Mouse (Mus musculus): ENCODE measurements at regions not wholly inside any gene's neighbourhood (a gene's known extent, or its start where the extent isn't known, plus 50 kb on each side); places are given as distances from the start of the nearest gene placed in this dataset.

DNA sequence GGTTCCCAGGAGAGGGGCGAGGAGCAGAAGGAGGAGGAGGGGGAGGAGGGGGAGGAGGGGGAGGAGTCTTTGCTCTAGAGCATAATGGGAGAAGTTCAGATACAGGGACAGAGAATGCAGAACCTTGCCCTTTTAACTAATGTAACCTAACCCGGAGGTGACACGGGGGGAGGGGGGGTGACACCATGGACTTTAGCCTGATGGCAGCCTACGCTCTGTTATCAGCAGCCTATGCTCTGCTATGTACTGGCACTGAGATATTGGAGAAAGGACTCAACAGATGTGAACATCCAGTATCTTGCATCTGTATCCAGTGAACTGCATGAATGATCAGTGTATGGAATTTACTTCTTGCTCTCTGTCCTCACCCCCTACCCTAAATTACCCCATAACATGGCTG lies 77.7 kb upstream of the S1pr1 start:
- Histone ChIP-seq H3K4me1 (ENCODE audit: insufficient read depth, low read depth, low read length) (peaks cover 17% of the 10 kb centered on the region), H3K9me3 (replicated peaks) (no peaks in the 10 kb centered on the region), H3K36me3 (replicated peaks) (no peaks in the 10 kb centered on the region), H3K4me3 (ENCODE audit: low read depth, low read length) (no peak overlapping the region), H3K27me3 (ENCODE audit: insufficient read depth, low read length) (peaks cover 15% of the 10 kb centered on the region)
- TF ChIP-seq GATA1 (IDR thresholded peaks at IDR 0.05; ENCODE audit: borderline replicate concordance, low read length) (no peak), TAL1 (conservative IDR thresholded peaks at IDR 0.05; ENCODE audit: low read depth, low read length) (no peak), CTCF (IDR thresholded peaks at IDR 0.05; ENCODE audit: low read depth, low read length) (no peak), POLR2AphosphoS5 (IDR thresholded peaks at IDR 0.05; ENCODE audit: insufficient replicate concordance, low read depth, low read length) (no peak), GATA2 (IDR thresholded peaks at IDR 0.05; ENCODE audit: borderline replicate concordance, low read depth, low read length) (no peak)
- ATAC-seq (ENCODE audit: extremely low read depth, insufficient number of reproducible peaks, low FRiP score, poor library complexity, severe bottlenecking) = no peak
- DNase-seq (ENCODE audit: low spot score) = no peak

DNA sequence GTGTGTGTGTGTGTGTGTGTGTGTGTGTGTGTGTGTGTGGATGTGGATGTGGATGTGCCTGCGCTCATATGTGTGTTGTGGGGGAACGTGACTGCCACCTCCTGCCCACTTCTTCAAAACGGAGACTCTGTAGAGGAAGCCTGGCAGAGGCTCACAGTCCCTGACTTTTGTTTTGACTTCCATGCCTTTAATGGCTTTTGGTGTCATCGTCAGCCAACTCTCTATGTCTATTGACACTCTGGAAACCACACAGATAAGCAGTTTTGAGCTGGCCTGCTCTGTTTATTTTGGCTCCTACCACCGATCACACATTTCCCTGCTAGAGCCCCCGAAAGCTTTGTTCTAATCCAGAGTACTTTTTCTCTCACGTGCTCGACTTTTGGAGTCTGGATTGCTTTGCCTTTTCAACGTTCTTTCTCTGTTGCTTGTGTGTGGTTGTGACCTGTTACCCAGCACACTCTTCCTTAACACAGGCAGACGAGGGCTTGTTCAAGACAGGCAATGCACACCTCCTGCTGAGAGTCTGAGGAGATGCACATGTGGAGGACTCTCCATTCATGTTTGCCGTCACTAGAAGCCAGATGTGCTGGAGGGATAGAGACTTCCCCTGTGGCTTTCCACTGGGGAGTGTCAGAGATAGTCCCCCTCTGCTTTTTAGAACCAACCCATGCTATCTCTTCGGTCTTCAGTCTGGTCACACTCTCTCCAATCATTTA lies 78.6 kb upstream of the S1pr1 start:
- Histone ChIP-seq H3K36me3 (replicated peaks) (no peaks in the 10 kb centered on the region), H3K4me3 (ENCODE audit: low read depth, low read length) (no peak overlapping the region), H3K4me1 (ENCODE audit: insufficient read depth, low read depth, low read length) (peaks cover 17% of the 10 kb centered on the region), H3K27me3 (ENCODE audit: insufficient read depth, low read length) (peaks cover 15% of the 10 kb centered on the region), H3K9me3 (replicated peaks) (no peaks in the 10 kb centered on the region)
- TF ChIP-seq CTCF (IDR thresholded peaks at IDR 0.05; ENCODE audit: low read depth, low read length) = no peak
- no peak for TF ChIP-seq GATA1 (IDR thresholded peaks at IDR 0.05; ENCODE audit: borderline replicate concordance, low read length)
- TF ChIP-seq TAL1 (conservative IDR thresholded peaks at IDR 0.05; ENCODE audit: low read depth, low read length) = no peak
- no peak for TF ChIP-seq POLR2AphosphoS5 (IDR thresholded peaks at IDR 0.05; ENCODE audit: insufficient replicate concordance, low read depth, low read length)
- TF ChIP-seq GATA2 (IDR thresholded peaks at IDR 0.05; ENCODE audit: borderline replicate concordance, low read depth, low read length) = no peak
- ATAC-seq (ENCODE audit: extremely low read depth, insufficient number of reproducible peaks, low FRiP score, poor library complexity, severe bottlenecking) (no peak), DNase-seq (ENCODE audit: low spot score) (no peak)

DNA sequence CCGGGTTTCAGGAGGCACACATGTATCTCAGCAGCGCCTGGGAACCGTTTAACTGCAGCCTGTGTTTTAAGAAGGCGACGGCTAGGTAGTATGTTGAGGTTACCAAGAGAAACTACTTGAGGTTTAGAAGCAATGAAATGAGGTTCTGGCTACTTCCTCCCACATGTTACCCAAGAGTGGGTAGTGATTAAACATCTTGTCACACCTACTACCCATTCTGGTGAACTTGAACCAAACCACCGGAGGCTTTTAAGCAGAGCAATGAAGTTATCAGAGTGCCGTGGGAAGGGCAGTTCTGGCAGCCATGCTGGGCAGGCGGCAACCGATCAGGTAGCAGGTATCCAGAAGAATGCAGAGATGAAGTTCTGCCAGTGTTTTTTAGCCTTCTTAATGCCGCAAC lies 84.5 kb upstream of the S1pr1 start:
- Histone ChIP-seq H3K36me3 (replicated peaks) (no peaks in the 10 kb centered on the region), H3K27me3 (ENCODE audit: insufficient read depth, low read length) (peaks cover 25% of the 10 kb centered on the region), H3K9me3 (replicated peaks) (no peaks in the 10 kb centered on the region), H3K4me3 (ENCODE audit: low read depth, low read length) (no peak overlapping the region), H3K4me1 (ENCODE audit: insufficient read depth, low read depth, low read length) (peaks cover 34% of the 10 kb centered on the region)
- TF ChIP-seq GATA1 (IDR thresholded peaks at IDR 0.05; ENCODE audit: borderline replicate concordance, low read length) (no peak), POLR2AphosphoS5 (IDR thresholded peaks at IDR 0.05; ENCODE audit: insufficient replicate concordance, low read depth, low read length) (no peak), CTCF (IDR thresholded peaks at IDR 0.05; ENCODE audit: low read depth, low read length) (no peak)
- no peak for ATAC-seq (ENCODE audit: extremely low read depth, insufficient number of reproducible peaks, low FRiP score, poor library complexity, severe bottlenecking)
- DNase-seq (ENCODE audit: low spot score) = no peak

DNA sequence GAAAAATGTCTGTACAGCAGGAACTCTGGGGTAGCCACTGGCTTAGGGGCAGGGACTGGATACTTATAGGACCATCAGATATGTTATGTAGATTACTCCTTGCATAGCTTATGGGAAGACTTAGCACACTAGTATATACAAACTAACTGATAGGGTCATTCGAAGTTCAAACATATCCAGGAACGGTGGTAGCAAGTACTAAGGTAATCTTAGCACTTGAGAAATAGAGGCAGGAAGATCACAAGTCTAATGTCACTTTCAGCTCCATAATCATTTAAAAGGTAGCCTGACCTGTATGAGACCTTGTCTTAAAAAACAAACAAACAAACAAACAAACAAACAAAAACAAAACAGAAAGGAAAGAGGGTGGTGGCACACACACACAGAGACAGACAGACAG lies 85.1 kb upstream of the S1pr1 start:
- DNase-seq (ENCODE audit: low spot score) = no peak
- Histone ChIP-seq H3K4me1 (ENCODE audit: insufficient read depth, low read depth, low read length) (peaks cover 34% of the 10 kb centered on the region), H3K4me3 (ENCODE audit: low read depth, low read length) (no peak overlapping the region), H3K27me3 (ENCODE audit: insufficient read depth, low read length) (peaks cover 25% of the 10 kb centered on the region), H3K9me3 (replicated peaks) (no peaks in the 10 kb centered on the region), H3K36me3 (replicated peaks) (no peaks in the 10 kb centered on the region)
- TF ChIP-seq GATA1 (IDR thresholded peaks at IDR 0.05; ENCODE audit: borderline replicate concordance, low read length) (no peak), CTCF (IDR thresholded peaks at IDR 0.05; ENCODE audit: low read depth, low read length) (no peak), GATA2 (IDR thresholded peaks at IDR 0.05; ENCODE audit: borderline replicate concordance, low read depth, low read length) (no peak), TAL1 (conservative IDR thresholded peaks at IDR 0.05; ENCODE audit: low read depth, low read length) (no peak), POLR2AphosphoS5 (IDR thresholded peaks at IDR 0.05; ENCODE audit: insufficient replicate concordance, low read depth, low read length) (no peak)
- ATAC-seq (ENCODE audit: extremely low read depth, insufficient number of reproducible peaks, low FRiP score, poor library complexity, severe bottlenecking) = no peak

DNA sequence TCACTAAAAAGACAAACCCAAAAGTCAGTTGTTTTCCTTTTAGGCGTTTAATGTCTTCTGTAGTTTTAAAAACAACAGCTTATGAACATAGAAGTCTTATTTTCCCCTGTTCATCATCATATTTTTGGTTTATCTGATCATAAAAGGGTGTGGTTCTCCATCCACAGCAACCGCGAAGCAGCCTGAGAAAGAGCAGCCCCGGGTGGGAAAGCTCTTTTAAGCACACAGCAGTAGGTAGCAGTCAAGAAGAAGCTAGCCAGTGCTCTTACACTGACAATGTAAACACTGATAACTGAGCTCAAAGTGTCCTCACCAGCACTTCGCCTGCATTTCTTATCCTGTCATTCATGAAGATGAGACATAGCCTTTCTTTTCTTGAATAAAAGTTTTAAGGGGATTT lies 86.0 kb upstream of the S1pr1 start:
- Histone ChIP-seq H3K27me3 (ENCODE audit: insufficient read depth, low read length) (peaks cover 23% of the 10 kb centered on the region), H3K36me3 (replicated peaks) (no peaks in the 10 kb centered on the region), H3K4me3 (ENCODE audit: low read depth, low read length) (no peak overlapping the region), H3K4me1 (ENCODE audit: insufficient read depth, low read depth, low read length) (peaks cover 34% of the 10 kb centered on the region), H3K9me3 (replicated peaks) (no peaks in the 10 kb centered on the region)
- no peak for DNase-seq (ENCODE audit: low spot score)
- ATAC-seq (ENCODE audit: extremely low read depth, insufficient number of reproducible peaks, low FRiP score, poor library complexity, severe bottlenecking) = peak; percentile 72
- no peak for TF ChIP-seq TAL1 (conservative IDR thresholded peaks at IDR 0.05; ENCODE audit: low read depth, low read length)
- no peak for TF ChIP-seq POLR2AphosphoS5 (IDR thresholded peaks at IDR 0.05; ENCODE audit: insufficient replicate concordance, low read depth, low read length)
- no peak for TF ChIP-seq GATA2 (IDR thresholded peaks at IDR 0.05; ENCODE audit: borderline replicate concordance, low read depth, low read length)
- no peak for TF ChIP-seq CTCF (IDR thresholded peaks at IDR 0.05; ENCODE audit: low read depth, low read length)
- TF ChIP-seq GATA1 (IDR thresholded peaks at IDR 0.05; ENCODE audit: borderline replicate concordance, low read length) = no peak

DNA sequence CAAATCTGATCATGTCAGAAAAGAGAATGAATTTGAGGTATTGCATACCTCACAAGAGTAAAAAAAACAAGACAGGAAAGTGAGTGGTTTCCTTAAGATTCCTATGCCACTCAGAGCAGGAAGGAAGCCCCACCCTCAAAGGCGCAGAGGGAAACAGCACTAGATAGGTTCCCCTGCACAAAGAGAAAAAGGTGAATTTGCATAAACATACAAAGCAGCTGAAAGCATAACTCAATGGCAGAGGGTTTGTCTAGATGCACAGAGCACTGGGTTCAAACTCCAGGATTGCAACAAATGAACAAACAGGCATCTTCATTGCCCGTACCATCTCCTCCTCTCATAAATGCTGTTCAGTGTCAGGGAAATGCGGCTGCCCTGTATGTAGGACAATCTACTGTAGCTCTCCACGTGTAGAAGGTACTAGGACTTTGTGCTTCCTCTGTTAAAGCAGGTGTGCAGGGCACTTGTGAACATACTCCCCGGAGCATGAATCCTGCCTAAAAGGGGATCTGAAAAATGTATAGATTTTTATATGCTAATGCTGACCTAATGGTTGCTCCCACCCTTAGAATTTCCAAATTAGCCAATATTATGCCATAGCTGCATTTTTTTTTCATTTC lies 85.9 kb upstream of the Dph5 start:
- H3K4me3 ChIP-seq (ENCODE audit: low read depth, low read length) = no peak overlapping the region
- peaks cover 34% of the 10 kb centered on the region for H3K4me1 ChIP-seq (ENCODE audit: insufficient read depth, low read depth, low read length)
- H3K9me3 ChIP-seq (replicated peaks) = no peaks in the 10 kb centered on the region
- H3K27me3 ChIP-seq (ENCODE audit: insufficient read depth, low read length) = peaks cover 21% of the 10 kb centered on the region
- ATAC-seq (ENCODE audit: extremely low read depth, insufficient number of reproducible peaks, low FRiP score, poor library complexity, severe bottlenecking) (no peak), DNase-seq (ENCODE audit: low spot score) (no peak)
- TF ChIP-seq POLR2AphosphoS5 (IDR thresholded peaks at IDR 0.05; ENCODE audit: insufficient replicate concordance, low read depth, low read length) = no peak
- TF ChIP-seq GATA1 (IDR thresholded peaks at IDR 0.05; ENCODE audit: borderline replicate concordance, low read length) = no peak
- no peak for TF ChIP-seq TAL1 (conservative IDR thresholded peaks at IDR 0.05; ENCODE audit: low read depth, low read length)
- TF ChIP-seq CTCF (IDR thresholded peaks at IDR 0.05; ENCODE audit: low read depth, low read length) = no peak
- TF ChIP-seq GATA2 (IDR thresholded peaks at IDR 0.05; ENCODE audit: borderline replicate concordance, low read depth, low read length) = no peak
- H3K36me3 ChIP-seq (replicated peaks) = no peaks in the 10 kb centered on the region
